In genomic region chr19:10240654-10241305, GRCm38 (mm10) we compare ENCODE assay signal across 7 mouse cellular contexts. TPM values are rescaled to one million over a fixed set of nuclear protein-coding genes. Genes with fewer than 3 reads are reported as not detected.
DNase-seq lines count a peak whose midpoint lies in the region; ATAC-seq and TF ChIP-seq lines count a peak whose summit lies in the region.

TSS of gene Myrf (minus strand) at chr19:10240748.

- peak; percentile 99 for TF ChIP-seq CTCF in intestine, postnatal 0 days (IDR thresholded peaks at IDR 0.05; ENCODE audit: low read depth)

- DNase-seq in adrenal gland, postnatal 10 days: peak; percentile 92
- peak; percentile 73 for DNase-seq in embryo, embryonic 11.5 days (ENCODE audit: low read depth, low spot score)
- DNase-seq in limb, embryonic 11.5 days (ENCODE audit: low spot score): peak; percentile 90
- DNase-seq in spleen, adult 12 weeks (ENCODE audit: low spot score): peak; percentile 64

- H3K27me3 ChIP-seq in intestine, postnatal 0 days (replicated peaks; ENCODE audit: control insufficient read depth, insufficient read depth, low read length): no peaks in the 10 kb centered on the region
- no peaks in the 10 kb centered on the region for H3K27me3 ChIP-seq in limb, embryonic 11.5 days (ENCODE audit: control insufficient read depth, insufficient read depth, low read length)
- peaks cover 25% of the 10 kb centered on the region for H3K27me3 ChIP-seq in midbrain, embryonic 13.5 days

- WGBS in intestine, postnatal 0 days: 7% methylated on average over 43 of the region's 43 CpGs
- 7% methylated on average over 41 of the region's 43 CpGs for WGBS in limb, embryonic 11.5 days
- WGBS in midbrain, embryonic 13.5 days: 8% methylated on average over 43 of the region's 43 CpGs

- H3K36me3 ChIP-seq in intestine, postnatal 0 days (ENCODE audit: control insufficient read depth, insufficient read depth): no peaks in the 10 kb centered on the region
- H3K36me3 ChIP-seq in limb, embryonic 11.5 days (ENCODE audit: control insufficient read depth, insufficient read depth, low read length): no peaks in the 10 kb centered on the region
- H3K36me3 ChIP-seq in midbrain, embryonic 13.5 days: no peaks in the 10 kb centered on the region

- no peaks in the 10 kb centered on the region for H3K9me3 ChIP-seq in intestine, postnatal 0 days (ENCODE audit: control insufficient read depth)
- no peaks in the 10 kb centered on the region for H3K9me3 ChIP-seq in limb, embryonic 11.5 days (ENCODE audit: control insufficient read depth, low read length)
- H3K9me3 ChIP-seq in midbrain, embryonic 13.5 days: no peaks in the 10 kb centered on the region

- peaks cover 12% of the 10 kb centered on the region; the same call in 1 of the 2 replicates for H3K4me1 ChIP-seq in intestine, postnatal 0 days (replicated peaks; ENCODE audit: control insufficient read depth, insufficient read depth, low read length)
- H3K4me1 ChIP-seq in limb, embryonic 11.5 days (ENCODE audit: control insufficient read depth, insufficient read depth, low read length): peaks cover 34% of the 10 kb centered on the region
- H3K4me1 ChIP-seq in midbrain, embryonic 13.5 days (replicated peaks): peaks cover 19% of the 10 kb centered on the region

- H3K4me2 ChIP-seq in intestine, postnatal 0 days (replicated peaks; ENCODE audit: low read depth): peak within 1 kb of the TSS; percentile 92
- H3K4me2 ChIP-seq in limb, embryonic 11.5 days (ENCODE audit: low read depth, severe bottlenecking): peak within 1 kb of the TSS; percentile 83
- H3K4me2 ChIP-seq in midbrain, embryonic 13.5 days (replicated peaks): peak within 1 kb of the TSS; percentile 57

- no peak within 1 kb of the TSS for H3K27ac ChIP-seq in intestine, postnatal 0 days (ENCODE audit: low read depth, low read length)
- no peak within 1 kb of the TSS; the same call in 1 of the 2 replicates for H3K27ac ChIP-seq in limb, embryonic 11.5 days (replicated peaks; ENCODE audit: low read depth, low read length)
- no peak within 1 kb of the TSS for H3K27ac ChIP-seq in midbrain, embryonic 13.5 days

- peak; percentile 86 for ATAC-seq in granulocyte monocyte progenitor cell, adult 5-6 weeks (replicated peaks; ENCODE audit: poor library complexity, severe bottlenecking)
- ATAC-seq in intestine, postnatal 0 days: peak; percentile 81
- ATAC-seq in limb, embryonic 11.5 days (ENCODE audit: insufficient number of reproducible peaks, low FRiP score, low TSS enrichment, low read depth): peak; percentile 58
- peak; percentile 81 for ATAC-seq in midbrain, embryonic 13.5 days

- H3K4me3 ChIP-seq in intestine, postnatal 0 days (ENCODE audit: low read depth, low read length): peak within 1 kb of the TSS; percentile 47
- H3K4me3 ChIP-seq in limb, embryonic 11.5 days (ENCODE audit: low read depth, low read length): peak within 1 kb of the TSS; percentile 34
- peak within 1 kb of the TSS; percentile 37 for H3K4me3 ChIP-seq in midbrain, embryonic 13.5 days (replicated peaks)

- H3K9ac ChIP-seq in intestine, postnatal 0 days (ENCODE audit: low read depth, low read length): peak within 1 kb of the TSS; percentile 52; the same call in 1 of the 2 replicates
- H3K9ac ChIP-seq in limb, embryonic 11.5 days (ENCODE audit: low read length): peak within 1 kb of the TSS; percentile 72
- H3K9ac ChIP-seq in midbrain, embryonic 13.5 days (replicated peaks): peak within 1 kb of the TSS; percentile 40

RNA-seq across cellular contexts. Expression of gene Myrf, which starts in this region (rescaled TPM):
- total RNA-seq in adrenal gland, postnatal 10 days (2021): 1 to 10 TPM; 4.9 to 6.4 TPM
- not detected in 2 replicates for total RNA-seq in granulocyte monocyte progenitor cell, adult 5-6 weeks (2014; fragmentation: Nextera tagmentation)
- total RNA-seq in granulocyte monocyte progenitor cell, adult 5-6 weeks (2017): not detected in 2 replicates
- polyA plus RNA-seq in intestine, postnatal 0 days (2015; fragmentation: Nextera tagmentation; extraction: Ambion mirVana): 4.1 and 4.5 TPM in 2 replicates
- 4.4 and 4.6 TPM in 2 replicates for polyA plus RNA-seq in limb, embryonic 11.5 days (2014; fragmentation: Nextera tagmentation; extraction: Ambion mirVana)
- polyA plus RNA-seq in midbrain, embryonic 13.5 days (2015; fragmentation: Nextera tagmentation; extraction: Ambion mirVana): 0.58 and 0.77 TPM in 2 replicates

Comparison
In these comparisons a context has a peak if more than half of its experiments do, and no peak if none do; other contexts are left out.
1. RNA of gene Myrf (total RNA-seq): 4.9 to 6.4 TPM in adrenal gland, postnatal 10 days; not detected in granulocyte monocyte progenitor cell, adult 5-6 weeks; every median in the first group is over 4 times any median in the second.
2. Peak in ATAC-seq in granulocyte monocyte progenitor cell, adult 5-6 weeks; RNA of the gene not detected or under 1 TPM.
3. Peak in ATAC-seq, H3K4me3 ChIP-seq, H3K9ac ChIP-seq and H3K4me2 ChIP-seq in midbrain, embryonic 13.5 days; RNA of the gene not detected or under 1 TPM.
4. Peak in every context shown above with its lines, with median percentiles within 50 percentile points of each other: DNase-seq, ATAC-seq, H3K4me2 ChIP-seq, H3K4me3 ChIP-seq and H3K9ac ChIP-seq.